Mouse (Mus musculus) liver, embryonic 15.5 days (tissue): ENCODE results near the gene Gm9736. TPM values are rescaled to one million over a fixed set of nuclear protein-coding genes. Genes with fewer than 3 reads are reported as not detected.
"Not testable (repeated sequence)": the region's sequence is repeated elsewhere in the genome, so short reads cannot be mapped to it uniquely, and the experiment has no call there.

Source experiments
- ATAC-seq: fragments of 200-750 bp; cut with Nextera tagmentation; 2 replicates; pipeline ENCODE4 v1.8.0; 2017; ENCODE audit warnings: moderate number of reproducible peaks, mild to moderate bottlenecking, moderate library complexity; ENCODE audit not compliant: insufficient read depth
- H3K27ac ChIP-seq: fragments of 300-500 bp; sonication (generic); replicated peaks from 2 replicates; pipeline ENCODE4 v1.5.1; 2015; ENCODE audit warnings: mild to moderate bottlenecking, inconsistent platforms
- H3K27me3 ChIP-seq: fragments of 300-500 bp; sonication (generic); 2 replicates; pipeline ENCODE4 v1.6.1; 2015; ENCODE audit warnings: mild to moderate bottlenecking, inconsistent platforms
- H3K36me3 ChIP-seq: fragments of 300-500 bp; sonication (generic); replicated peaks from 2 replicates; pipeline ENCODE4 v1.6.1; 2015; ENCODE audit warnings: moderate library complexity, mild to moderate bottlenecking, inconsistent platforms
- H3K4me1 ChIP-seq: fragments of 300-500 bp; sonication (generic); replicated peaks from 2 replicates; pipeline ENCODE4 v1.6.1; 2015; ENCODE audit warnings: inconsistent platforms
- H3K4me2 ChIP-seq: fragments of 300-500 bp; sonication (generic); 2 replicates; pipeline ENCODE4 v1.6.1; 2015; ENCODE audit warnings: moderate library complexity, mild to moderate bottlenecking, inconsistent platforms
- H3K4me3 ChIP-seq: fragments of 300-500 bp; sonication (generic); replicated peaks from 2 replicates; pipeline ENCODE4 v1.5.1; 2015; ENCODE audit warnings: mild to moderate bottlenecking, inconsistent platforms
- H3K9ac ChIP-seq: fragments of 300-500 bp; sonication (generic); 2 replicates; pipeline ENCODE4 v1.6.1; 2015; ENCODE audit warnings: moderate library complexity, mild to moderate bottlenecking, inconsistent platforms
- H3K9me3 ChIP-seq: fragments of 300-500 bp; sonication (generic); replicated peaks from 2 replicates; pipeline ENCODE4 v1.6.1; 2016; ENCODE audit warnings: inconsistent platforms
- WGBS: fragments of 180-500 bp; shearing (Covaris S2); methylation state at CpG from one replicate; pipeline ENCODE4 v1.1.7; 2015; ENCODE audit warnings: mixed read lengths; ENCODE audit not compliant: insufficient replicate concordance; 5-methylcytosine and 5-hydroxymethylcytosine counted together
- polyA plus RNA-seq: library from polyadenylated mRNA; unstranded; fragments of >200 nt; fragmentation: Nextera tagmentation; extraction: Ambion mirVana; gene quantifications from 2 replicates; pipeline ENCODE4 v1.2.1, GENCODE M21; 2015

The Gm9736 gene
- not detected in 2 replicates for polyA plus RNA-seq

- H3K4me3 ChIP-seq, H3K4me2 ChIP-seq, H3K36me3 ChIP-seq, H3K9ac ChIP-seq, H3K27ac ChIP-seq, H3K27me3 ChIP-seq, ATAC-seq, H3K4me1 ChIP-seq, H3K9me3 ChIP-seq: not testable (repeated sequence)
- WGBS, result 55% methylated on average over 1 of the region's 1 CpGs
Observed at GRCm38 (mm10) chr10:77751254-77751653, at the start of gene Gm9736. TSS of gene Gm9736 (minus strand) at chr10:77751354.

- 41% methylated on average over 8 of the region's 8 CpGs for WGBS
- Histone ChIP-seq H3K4me2 (no peak within 1 kb of the TSS), H3K4me3 (no peak within 1 kb of the TSS), H3K9ac (no peak within 1 kb of the TSS), H3K27ac (no peak within 1 kb of the TSS), H3K9me3 (no peaks in the 10 kb centered on the region), H3K36me3 (no peaks in the 10 kb centered on the region), H3K4me1 (no peaks in the 10 kb centered on the region), H3K27me3 (no peaks in the 10 kb centered on the region)
- ATAC-seq, result no peak
Observed at GRCm38 (mm10) chr10:77798921-77799508, 47.9 kb upstream of the Gm9736 start, which contains the start of gene Gm19668. TSS of gene Gm19668 (minus strand) at chr10:77799133.

- not testable (repeated sequence) for ATAC-seq, H3K4me2 ChIP-seq, H3K4me3 ChIP-seq, H3K27ac ChIP-seq, H3K9me3 ChIP-seq, H3K4me1 ChIP-seq, H3K9ac ChIP-seq, H3K27me3 ChIP-seq, H3K36me3 ChIP-seq
- 43% methylated on average over 3 of the region's 3 CpGs for WGBS
Observed at GRCm38 (mm10) chr10:77798164-77798920, 47.2 kb upstream of the Gm9736 start.

- Histone ChIP-seq H3K4me2 (no peak overlapping the region), H3K9ac (no peak overlapping the region), H3K36me3 (no peaks in the 10 kb centered on the region), H3K27me3 (no peaks in the 10 kb centered on the region), H3K4me1 (no peaks in the 10 kb centered on the region), H3K9me3 (no peaks in the 10 kb centered on the region), H3K27ac (no peak overlapping the region), H3K4me3 (no peak overlapping the region)
- ATAC-seq, result no peak
- 33% methylated on average over 3 of the region's 3 CpGs for WGBS
Observed at GRCm38 (mm10) chr10:77797677-77798076, 46.5 kb upstream of the Gm9736 start.

GRCm38 (mm10) chr10:77794976-77795375 is 43.8 kb upstream of the Gm9736 start, which contains the start of gene Gm9639:
TSS of gene Gm9639 (minus strand) at chr10:77795076.
- Histone ChIP-seq H3K4me1 (no peaks in the 10 kb centered on the region), H3K9ac (no peak within 1 kb of the TSS), H3K27me3 (no peaks in the 10 kb centered on the region), H3K27ac (no peak within 1 kb of the TSS), H3K4me3 (no peak within 1 kb of the TSS), H3K36me3 (no peaks in the 10 kb centered on the region), H3K9me3 (no peaks in the 10 kb centered on the region), H3K4me2 (no peak within 1 kb of the TSS)
- no peak for ATAC-seq
- WGBS, result 23% methylated on average over 2 of the region's 2 CpGs

- no peak for ATAC-seq
- 59% methylated on average over 2 of the region's 2 CpGs for WGBS
- Histone ChIP-seq H3K27me3 (no peaks in the 10 kb centered on the region), H3K4me1 (no peaks in the 10 kb centered on the region), H3K36me3 (no peaks in the 10 kb centered on the region), H3K4me3 (no peak overlapping the region), H3K4me2 (no peak overlapping the region), H3K27ac (no peak overlapping the region), H3K9me3 (no peaks in the 10 kb centered on the region), H3K9ac (no peak overlapping the region)
Observed at GRCm38 (mm10) chr10:77788621-77789020, 37.5 kb upstream of the Gm9736 start.

- H3K36me3 ChIP-seq, H3K4me2 ChIP-seq, H3K27me3 ChIP-seq, ATAC-seq, H3K4me3 ChIP-seq, H3K9ac ChIP-seq, H3K27ac ChIP-seq, H3K4me1 ChIP-seq, H3K9me3 ChIP-seq: not testable (repeated sequence)
- 57% methylated on average over 1 of the region's 1 CpGs for WGBS
Observed at GRCm38 (mm10) chr10:77787876-77788275, 36.7 kb upstream of the Gm9736 start, which contains the start of gene Gm7137. TSS of gene Gm7137 (minus strand) at chr10:77788200.

- WGBS, result 67% methylated on average over 3 of the region's 3 CpGs
- not testable (repeated sequence) for H3K9ac ChIP-seq, H3K36me3 ChIP-seq
Observed at GRCm38 (mm10) chr10:77783396-77783795, 32.2 kb upstream of the Gm9736 start.

GRCm38 (mm10) chr10:77782442-77782841 is 31.3 kb upstream of the Gm9736 start, which contains the start of gene Gm3250:
TSS of gene Gm3250 (minus strand) at chr10:77782542.
- not testable (repeated sequence) for ATAC-seq, H3K4me1 ChIP-seq, H3K36me3 ChIP-seq, H3K27me3 ChIP-seq, H3K9me3 ChIP-seq, H3K4me2 ChIP-seq, H3K9ac ChIP-seq, H3K27ac ChIP-seq, H3K4me3 ChIP-seq
- 22% methylated on average over 1 of the region's 1 CpGs for WGBS

More at GRCm38 (mm10) chr10:77783396-77783795, 32.2 kb upstream of the Gm9736 start:
- H3K4me2 ChIP-seq, H3K4me1 ChIP-seq, H3K9me3 ChIP-seq, ATAC-seq, H3K27me3 ChIP-seq, H3K27ac ChIP-seq, H3K4me3 ChIP-seq: not testable (repeated sequence)

GRCm38 (mm10) chr10:77776844-77777243 is 25.7 kb upstream of the Gm9736 start, which contains the start of gene Gm7138:
TSS of gene Gm7138 (minus strand) at chr10:77776944.
- not testable (repeated sequence) for H3K9me3 ChIP-seq, H3K27ac ChIP-seq, H3K4me2 ChIP-seq, H3K4me1 ChIP-seq, H3K4me3 ChIP-seq, ATAC-seq, H3K9ac ChIP-seq, H3K27me3 ChIP-seq, H3K36me3 ChIP-seq
- WGBS, result 48% methylated on average over 1 of the region's 1 CpGs

- 65% methylated on average over 2 of the region's 3 CpGs for WGBS
- not testable (repeated sequence) for H3K4me1 ChIP-seq, H3K36me3 ChIP-seq, H3K9me3 ChIP-seq, H3K27ac ChIP-seq, H3K27me3 ChIP-seq, H3K4me2 ChIP-seq, H3K9ac ChIP-seq, ATAC-seq, H3K4me3 ChIP-seq
Observed at GRCm38 (mm10) chr10:77772142-77772541, 21.0 kb upstream of the Gm9736 start.
